Mouse (Mus musculus): ENCODE data around the gene Trappc5. TPM values are rescaled to one million over a fixed set of nuclear protein-coding genes. Genes with fewer than 3 reads are reported as not detected.
A peak's percentile ranks its signal among the peaks of the same experiment; 100 is the strongest.

Trappc5 gene
- total RNA-seq, 2 experiments from 2014 or later = 25.9 to 27.8 TPM

GRCm38 (mm10) chr8:3674671-3675070 lies 1.4 kb upstream of the Trappc5 start:
- no peak for DNase-seq (ENCODE audit: low spot score in 2 of 2)

GRCm38 (mm10) chr8:3676993-3677579 lies 987 bp downstream of the Trappc5 start:
- DNase-seq (ENCODE audit: low spot score in 2 of 2) = no peak

DNA sequence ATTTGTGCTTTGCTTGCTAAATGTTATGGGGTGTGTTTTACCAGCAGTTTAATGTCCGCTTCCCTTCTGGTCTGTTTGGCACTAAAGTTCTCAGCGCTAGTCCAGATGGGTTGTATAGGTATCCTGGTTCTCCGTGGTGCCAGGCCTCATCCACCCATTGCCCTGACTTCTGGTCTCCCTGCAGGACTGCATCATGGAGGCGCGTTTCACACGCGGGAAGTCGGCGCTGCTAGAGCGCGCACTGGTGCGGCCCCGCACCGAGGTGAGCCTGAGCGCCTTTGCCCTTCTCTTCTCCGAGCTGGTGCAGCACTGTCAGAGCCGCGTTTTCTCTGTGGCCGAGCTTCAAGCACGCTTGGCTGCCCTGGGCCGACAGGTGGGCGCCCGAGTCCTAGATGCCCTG lies 2.7 kb downstream of the Trappc5 start:
- no peak for DNase-seq (ENCODE audit: low spot score in 2 of 2)

DNA sequence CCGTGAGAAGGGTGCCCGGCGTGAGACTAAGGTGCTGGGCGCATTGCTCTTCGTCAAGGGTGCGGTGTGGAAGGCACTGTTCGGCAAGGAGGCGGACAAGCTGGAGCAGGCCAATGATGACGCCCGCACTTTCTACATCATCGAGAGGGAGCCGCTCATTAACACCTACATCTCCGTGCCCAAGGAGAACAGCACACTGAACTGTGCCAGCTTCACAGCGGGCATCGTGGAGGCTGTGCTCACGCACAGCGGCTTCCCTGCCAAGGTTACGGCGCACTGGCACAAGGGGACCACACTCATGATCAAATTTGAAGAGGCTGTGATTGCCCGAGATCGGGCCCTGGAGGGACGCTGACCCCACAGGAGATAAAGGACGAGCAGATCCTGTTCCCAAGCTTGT lies 3.1 kb downstream of the Trappc5 start:
- no peak for DNase-seq (ENCODE audit: low spot score in 2 of 2)

- no peak for DNase-seq (ENCODE audit: low spot score in 2 of 2)
Observed at GRCm38 (mm10) chr8:3679656-3680055, 3.6 kb downstream of the Trappc5 start.

DNA sequence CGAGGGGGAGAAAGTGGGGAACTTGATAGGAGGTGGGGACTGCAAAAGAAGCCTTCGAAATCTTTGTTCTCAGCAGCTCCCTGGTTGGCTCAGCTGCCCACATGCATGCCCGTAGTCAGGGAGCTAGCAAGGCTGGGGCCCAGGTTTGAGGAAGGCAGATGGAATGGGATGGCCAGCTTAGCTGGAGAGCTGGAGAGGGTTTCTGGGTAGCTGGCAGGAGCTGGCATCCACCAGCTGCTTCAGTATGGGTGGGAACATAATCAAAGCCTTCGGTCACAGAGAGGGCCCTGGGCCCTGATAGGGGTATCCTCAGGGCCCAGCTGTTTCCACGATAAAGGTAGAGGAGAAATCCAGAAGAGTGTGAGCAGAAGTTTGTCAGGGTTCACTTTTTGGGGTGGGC lies 6.3 kb downstream of the Trappc5 start:
- no peak for DNase-seq (ENCODE audit: low spot score in 2 of 2)

DNA sequence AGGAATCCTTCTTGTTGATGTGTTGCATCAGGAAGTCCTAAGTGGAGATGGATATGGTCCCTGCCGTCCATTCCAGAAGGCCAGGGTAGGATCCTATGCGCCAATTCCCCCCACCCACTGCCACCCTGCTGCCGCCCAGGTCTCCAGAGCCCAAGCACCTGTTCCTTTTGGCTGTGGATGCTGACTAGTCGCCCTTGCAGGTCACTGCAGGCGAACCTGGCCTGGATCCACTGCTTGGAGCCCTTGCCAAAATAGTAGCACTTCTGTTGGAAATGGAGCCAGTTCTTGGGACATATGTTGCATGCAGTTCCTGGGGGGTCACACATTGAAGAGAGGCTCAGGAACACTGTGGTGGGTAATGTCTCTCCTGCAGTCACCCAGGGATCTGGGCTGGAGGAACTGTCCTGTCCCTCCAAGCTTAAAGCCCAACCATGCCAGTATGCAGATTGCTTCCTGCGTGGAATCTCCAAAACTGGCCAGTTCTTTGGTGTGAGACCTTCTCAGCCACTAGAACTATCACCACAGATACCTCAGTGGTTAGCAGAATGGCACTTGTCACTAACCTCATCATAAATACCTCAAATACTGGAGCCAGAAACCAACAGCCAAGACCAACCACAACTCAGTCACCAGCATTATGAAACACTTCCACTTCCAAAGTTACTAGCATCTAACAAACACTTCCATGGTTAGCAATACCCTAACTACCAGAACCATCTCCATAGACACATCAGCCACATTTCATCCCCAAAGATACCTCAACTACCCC lies 7.5 kb downstream of the Trappc5 start:
- peak in 1 of 2 experiments; percentile 43 for DNase-seq (ENCODE audit: low spot score in 2 of 2)

GRCm38 (mm10) chr8:3684530-3684929 lies 8.4 kb downstream of the Trappc5 start:
- no peak for DNase-seq (ENCODE audit: low spot score in 2 of 2)

GRCm38 (mm10) chr8:3685422-3685821 lies 9.3 kb downstream of the Trappc5 start:
- DNase-seq (ENCODE audit: low spot score in 2 of 2) = no peak

GRCm38 (mm10) chr8:3687537-3687936 lies 11.4 kb downstream of the Trappc5 start:
- DNase-seq (ENCODE audit: low spot score in 2 of 2) = no peak

DNA sequence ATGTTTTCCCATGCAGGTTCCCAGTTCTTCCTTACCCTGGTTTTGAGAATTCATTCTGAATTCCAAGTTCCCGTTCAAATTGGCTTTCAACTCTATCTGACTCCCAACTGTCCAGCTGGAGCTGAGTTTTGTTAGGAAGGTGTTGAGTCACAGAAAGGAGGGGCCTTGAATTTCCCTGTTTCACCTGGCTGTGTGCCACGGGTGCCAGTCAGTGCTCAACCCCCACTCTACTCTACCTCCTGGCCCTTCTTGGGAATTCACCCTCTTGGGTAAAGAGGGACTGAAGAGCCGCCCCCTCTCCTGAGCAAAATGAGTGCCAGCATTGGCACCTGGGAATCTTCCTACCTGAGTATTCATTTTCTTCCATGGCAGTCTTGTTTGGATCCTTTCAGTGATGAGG lies 14.7 kb downstream of the Trappc5 start:
- DNase-seq (ENCODE audit: low spot score in 2 of 2) = no peak

- DNase-seq (ENCODE audit: low spot score in 2 of 2) = no peak
Observed at GRCm38 (mm10) chr8:3694121-3694520, 18.0 kb downstream of the Trappc5 start, which contains the start of gene Fcer2a. Fcer2a (minus strand) TSS chr8:3694175.

DNA sequence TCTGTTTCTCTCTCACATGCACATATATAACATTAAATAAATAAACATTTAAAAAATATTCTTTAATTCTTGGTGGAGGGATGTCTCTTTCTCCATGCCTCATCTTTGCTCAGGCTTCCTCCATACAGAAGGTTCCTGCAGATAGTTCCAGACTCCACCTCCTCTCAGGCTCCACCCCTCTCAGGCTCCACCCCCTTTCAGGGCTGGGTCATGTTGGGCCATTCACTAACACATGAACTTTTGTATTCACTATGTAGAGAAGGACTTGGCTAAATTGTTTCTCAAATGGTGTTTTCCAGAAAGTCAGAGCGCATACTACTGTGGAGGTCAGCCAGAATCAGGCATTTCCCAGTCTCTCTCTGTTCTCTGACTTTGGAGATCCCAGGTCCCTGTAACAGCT lies 25.4 kb downstream of the Trappc5 start:
- DNase-seq (ENCODE audit: low spot score in 2 of 2) = no peak

DNA sequence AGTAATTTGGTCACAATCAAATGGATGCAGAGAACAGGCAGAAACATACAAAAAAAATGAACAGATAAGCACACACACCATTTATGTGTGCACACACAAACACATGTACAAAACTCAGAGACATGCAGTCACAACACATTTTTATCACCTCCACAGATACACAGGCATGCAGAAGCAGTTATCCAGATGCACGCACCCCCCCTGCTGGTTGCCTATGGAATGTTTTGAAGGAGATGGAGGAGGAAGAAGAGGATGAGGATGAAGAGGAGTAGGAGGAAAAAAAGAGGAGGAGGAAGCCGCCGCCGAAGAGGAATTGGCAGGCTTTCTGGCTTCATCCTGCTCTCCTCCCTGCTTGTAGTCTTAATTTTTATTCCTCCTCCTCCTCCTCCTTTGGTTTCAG lies 29.6 kb downstream of the Trappc5 start:
- DNase-seq (ENCODE audit: low spot score in 2 of 2) = no peak

GRCm38 (mm10) chr8:3707611-3708010 lies 31.5 kb downstream of the Trappc5 start:
- no peak for DNase-seq (ENCODE audit: low spot score in 2 of 2)

DNA sequence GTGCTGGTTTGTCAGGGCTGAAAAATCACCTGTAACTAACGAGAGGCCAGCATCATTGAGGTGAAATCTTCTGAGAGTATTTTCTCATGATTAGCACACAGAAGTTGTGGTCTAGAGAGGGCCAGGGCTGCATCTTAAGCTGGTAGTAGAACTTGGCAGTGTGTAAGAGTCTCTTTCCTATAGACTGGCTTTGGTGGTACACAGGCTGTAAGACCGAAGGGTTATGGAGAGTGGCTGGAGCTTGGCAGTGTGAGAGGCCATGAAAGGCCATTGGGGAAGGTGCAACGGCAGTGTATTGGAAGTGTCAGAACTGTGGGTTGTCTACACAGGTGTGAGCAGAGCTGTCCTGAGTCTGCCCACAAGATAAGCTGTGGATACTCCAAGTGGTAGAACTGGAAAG lies 34.2 kb downstream of the Trappc5 start:
- DNase-seq (ENCODE audit: low spot score in 2 of 2) = no peak

- DNase-seq (ENCODE audit: low spot score in 2 of 2) = no peak
Observed at GRCm38 (mm10) chr8:3711646-3712045, 35.5 kb downstream of the Trappc5 start.

GRCm38 (mm10) chr8:3717321-3717954 lies 41.3 kb downstream of the Trappc5 start:
- no peak for DNase-seq (ENCODE audit: low spot score in 2 of 2)

DNA sequence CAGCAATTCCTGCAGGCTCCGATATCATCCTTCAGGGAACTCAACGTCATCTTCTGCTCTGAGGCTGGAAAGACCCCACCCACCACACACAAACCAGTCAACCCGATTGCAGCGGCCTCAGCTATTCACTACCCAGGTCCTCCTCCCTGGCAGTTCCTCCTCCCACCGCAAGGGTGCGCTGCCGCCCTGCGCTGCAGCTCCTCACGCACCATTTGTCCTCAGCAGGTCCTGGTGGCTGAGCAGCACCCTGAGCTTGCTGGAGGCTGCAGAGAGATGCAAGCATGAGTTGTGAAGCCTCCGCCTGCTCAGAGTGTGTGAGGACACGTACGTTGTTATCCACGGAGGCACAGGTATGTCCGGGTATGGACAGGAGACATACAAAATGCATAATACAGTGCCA lies 42.5 kb downstream of the Trappc5 start:
- peak; percentile 50 for DNase-seq (ENCODE audit: low spot score in 2 of 2)

- DNase-seq (ENCODE audit: low spot score in 2 of 2) = no peak
Observed at GRCm38 (mm10) chr8:3720551-3720950, 44.5 kb downstream of the Trappc5 start, which contains the start of gene Clec4g. Clec4g (minus strand) TSS chr8:3720651.

DNA sequence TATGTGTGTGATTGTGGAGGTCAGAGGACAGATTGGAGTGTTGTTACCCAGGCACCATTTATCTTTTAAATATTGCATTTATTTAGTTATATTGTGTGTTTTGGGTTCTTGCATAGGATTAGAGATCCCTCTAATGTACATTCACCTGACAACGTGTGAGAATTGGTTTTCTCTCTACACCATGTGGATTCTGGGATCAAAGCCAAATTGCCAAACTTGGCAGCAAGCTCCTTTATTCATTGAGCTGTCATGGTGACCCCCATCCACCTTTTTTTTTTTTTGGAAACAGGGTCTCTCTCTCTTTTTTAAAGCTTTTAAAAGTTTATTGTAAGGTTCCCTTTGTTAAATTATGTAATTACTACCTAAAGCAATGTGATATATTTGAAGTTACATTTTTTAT lies 44.9 kb downstream of the Trappc5 start:
- no peak for DNase-seq (ENCODE audit: low spot score in 2 of 2)
